Mouse (Mus musculus): ENCODE data around the gene Gm47959.

Gm47959 gene

GRCm38 (mm10) chr1:83032508-83032907 is 32.2 kb downstream of the Gm47959 start:
- in situ Hi-C loops (cut with MboI, MseI): no loop called here

GRCm38 (mm10) chr1:83034509-83034908 is 34.2 kb downstream of the Gm47959 start:
- in situ Hi-C loops (cut with MboI, MseI): no loop called here

- in situ Hi-C loops (cut with MboI, MseI): no loop called here
Measured at GRCm38 (mm10) chr1:83036892-83037667, 36.7 kb downstream of the Gm47959 start.

- in situ Hi-C loops (cut with MboI, MseI): no loop called here
Measured at GRCm38 (mm10) chr1:83038109-83038672, 37.8 kb downstream of the Gm47959 start, which contains the start of gene Slc19a3. TSS of gene Slc19a3 (minus strand) at chr1:83038448.

- in situ Hi-C loops (cut with MboI, MseI): no loop called here
Measured at GRCm38 (mm10) chr1:83039080-83039479, 38.7 kb downstream of the Gm47959 start.

GRCm38 (mm10) chr1:83042380-83042779 is 42.0 kb downstream of the Gm47959 start, which contains the start of gene Krtap28-10:
TSS of gene Krtap28-10 (minus strand) at chr1:83042480.
- in situ Hi-C loops (cut with MboI, MseI): no loop called here

GRCm38 (mm10) chr1:83044882-83045427 is 44.6 kb downstream of the Gm47959 start, which contains the start of gene Gm47969:
TSS of gene Gm47969 (plus strand) at chr1:83044932.
- in situ Hi-C loops (cut with MboI, MseI): no loop called here

Data from T-helper 2 cell (primary cell).